ENCODE assay signal across 7 mouse cellular contexts in the genomic region with DNA sequence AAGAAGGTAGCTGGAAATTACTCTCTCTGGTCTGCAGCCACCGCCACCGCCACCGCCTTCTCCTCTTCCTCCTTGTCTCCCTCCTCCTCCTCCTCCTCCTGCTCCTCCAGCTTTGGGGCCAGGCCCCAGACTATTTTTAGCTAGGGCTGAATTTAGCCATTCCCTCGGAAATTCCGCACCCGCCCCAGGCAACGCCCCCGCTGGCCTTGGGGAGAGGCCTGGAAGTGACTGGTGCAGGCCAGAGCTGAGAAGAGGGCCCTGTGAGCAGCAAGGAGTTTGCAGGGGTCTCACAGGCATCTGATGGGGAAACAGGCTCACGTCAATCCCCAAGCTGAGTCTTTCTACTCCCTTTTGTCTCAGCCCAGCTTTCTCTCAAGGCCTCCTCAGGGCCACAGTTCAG. TPM values are rescaled to one million over a fixed set of nuclear protein-coding genes. Genes with fewer than 3 reads are reported as not detected.
DNase-seq lines count a peak whose midpoint lies in the region; ATAC-seq and TF ChIP-seq lines count a peak whose summit lies in the region.

No protein-coding gene starts in this region.

- no peaks in the 10 kb centered on the region for H3K36me3 ChIP-seq in ES-Bruce4 (ENCODE audit: control insufficient read depth, insufficient read depth, low read length, poor library complexity, severe bottlenecking)
- H3K36me3 ChIP-seq in heart, embryonic 10.5 days = peaks cover 41% of the 10 kb centered on the region
- peaks cover 49% of the 10 kb centered on the region for H3K36me3 ChIP-seq in limb, embryonic 15.5 days

- H3K9ac ChIP-seq in ES-Bruce4 (ENCODE audit: low read depth, poor library complexity, severe bottlenecking) = peak overlapping the region; percentile 33
- 0 out of 2 replicates have a peak overlapping the region, but pooled peaks have one; percentile 17 for H3K9ac ChIP-seq in limb, embryonic 15.5 days

- H3K4me1 ChIP-seq in ES-Bruce4 (ENCODE audit: control insufficient read depth, insufficient read depth, low read length) = peaks cover 6% of the 10 kb centered on the region
- H3K4me1 ChIP-seq in heart, embryonic 10.5 days = peaks cover 100% of the 10 kb centered on the region
- H3K4me1 ChIP-seq in limb, embryonic 15.5 days = peaks cover 94% of the 10 kb centered on the region

- WGBS in heart, embryonic 10.5 days = 14% methylated on average over 9 of the region's 9 CpGs
- WGBS in limb, embryonic 15.5 days = 30% methylated on average over 9 of the region's 9 CpGs

- TF ChIP-seq CTCF in ES-Bruce4 (IDR thresholded peaks at IDR 0.05; ENCODE audit: low read depth, low read length) = no peak

- TF ChIP-seq POLR2A in ES-Bruce4 (IDR thresholded peaks at IDR 0.05; ENCODE audit: insufficient read depth, low read length) = no peak

- H3K27ac ChIP-seq in ES-Bruce4 (ENCODE audit: insufficient read depth, low read length) = peak overlapping the region; percentile 40
- peak overlapping the region; percentile 85 for H3K27ac ChIP-seq in heart, embryonic 10.5 days
- H3K27ac ChIP-seq in limb, embryonic 15.5 days = peak overlapping the region; percentile 83

- peak; percentile 39 for DNase-seq in ZHBTc4 (ENCODE audit: low read depth, low spot score)
- no peak for DNase-seq in heart, embryonic 10.5 days (ENCODE audit: low spot score)
- DNase-seq in testis, postnatal 14 days (ENCODE audit: low spot score) = peak; percentile 63
- no peak for DNase-seq in spleen, postnatal 10 days (ENCODE audit: low spot score in 2 of 2)
- DNase-seq in thymus, postnatal 4 days = no peak

- TF ChIP-seq EP300 in ES-Bruce4 (IDR thresholded peaks at IDR 0.05; ENCODE audit: insufficient read depth, low read depth, low read length) = no peak

- H3K9me3 ChIP-seq in ES-Bruce4 (replicated peaks; ENCODE audit: control insufficient read depth, insufficient read depth, low read length, poor library complexity, severe bottlenecking) = no peaks in the 10 kb centered on the region
- no peaks in the 10 kb centered on the region for H3K9me3 ChIP-seq in heart, embryonic 10.5 days
- H3K9me3 ChIP-seq in limb, embryonic 15.5 days = no peaks in the 10 kb centered on the region

- peak; percentile 41; the same call in 1 of the 2 replicates for ATAC-seq in limb, embryonic 15.5 days (ENCODE audit: insufficient number of reproducible peaks, low FRiP score, low TSS enrichment, low read depth)

- H3K4me3 ChIP-seq in ES-Bruce4 (ENCODE audit: low read depth, low read length) = peak overlapping the region; percentile 18
- peak overlapping the region; percentile 39 for H3K4me3 ChIP-seq in heart, embryonic 10.5 days
- H3K4me3 ChIP-seq in limb, embryonic 15.5 days = no peak overlapping the region

- H3K27me3 ChIP-seq in ES-Bruce4 (ENCODE audit: control insufficient read depth, insufficient read depth, low read length, poor library complexity, severe bottlenecking) = no peaks in the 10 kb centered on the region
- no peaks in the 10 kb centered on the region for H3K27me3 ChIP-seq in heart, embryonic 10.5 days (ENCODE audit: insufficient read depth, poor library complexity, severe bottlenecking)
- no peaks in the 10 kb centered on the region for H3K27me3 ChIP-seq in limb, embryonic 15.5 days

- peak overlapping the region; percentile 30 for H3K4me2 ChIP-seq in limb, embryonic 15.5 days

RNA-seq across cellular contexts. Expression of gene Arhgef17, which starts 13.7 kb away (rescaled TPM):
- polyA plus RNA-seq in ES-Bruce4 (2011; ENCODE audit: insufficient read depth, insufficient read length, low read depth, missing spikeins) = 21.0 and 25.5 TPM in 2 replicates
- 7.9 and 10.1 TPM in 2 replicates for polyA plus RNA-seq in heart, embryonic 10.5 days (2016; fragmentation: Nextera tagmentation; extraction: Ambion mirVana)
- 8.0 and 8.5 TPM in 2 replicates for polyA plus RNA-seq in limb, embryonic 15.5 days (2015; fragmentation: Nextera tagmentation; extraction: Ambion mirVana)

RNA-seq across cellular contexts. Expression of gene Relt, which starts 54.9 kb away (rescaled TPM):
- 10.6 and 14.1 TPM in 2 replicates for polyA plus RNA-seq in ES-Bruce4 (2011; ENCODE audit: insufficient read depth, insufficient read length, low read depth, missing spikeins)
- polyA plus RNA-seq in heart, embryonic 10.5 days (2016; fragmentation: Nextera tagmentation; extraction: Ambion mirVana) = 4.4 and 5.3 TPM in 2 replicates
- 4.4 and 6.2 TPM in 2 replicates for polyA plus RNA-seq in limb, embryonic 15.5 days (2015; fragmentation: Nextera tagmentation; extraction: Ambion mirVana)

RNA-seq across cellular contexts. Expression of gene P2ry6, which starts 56.3 kb away (rescaled TPM):
- polyA plus RNA-seq in ES-Bruce4 (2011; ENCODE audit: insufficient read depth, insufficient read length, low read depth, missing spikeins) = 0.46 TPM in 1 of 2 replicates, not detected in the other
- 0.97 and 1.2 TPM in 2 replicates for polyA plus RNA-seq in heart, embryonic 10.5 days (2016; fragmentation: Nextera tagmentation; extraction: Ambion mirVana)
- polyA plus RNA-seq in limb, embryonic 15.5 days (2015; fragmentation: Nextera tagmentation; extraction: Ambion mirVana) = 6.0 and 7.9 TPM in 2 replicates

Comparison
In these comparisons a context has a peak if more than half of its experiments do, and no peak if none do; other contexts are left out.
1. DNase-seq: peak in ZHBTc4 (single experiment) and testis, postnatal 14 days (single experiment); none in heart, embryonic 10.5 days (single experiment), spleen, postnatal 10 days (0 of 2) and thymus, postnatal 4 days (single experiment).
2. Peak in every context shown above with its lines, with median percentiles within 50 percentile points of each other: H3K27ac ChIP-seq.